Mouse (Mus musculus) brown adipose tissue, adult 24 weeks (tissue): ENCODE results near the gene Slc22a5. TPM values are rescaled to one million over a fixed set of nuclear protein-coding genes. Genes with fewer than 3 reads are reported as not detected.

Experiments used
- H3K27ac ChIP-seq: fragments of 200-500 bp; replicated peaks from 2 replicates; pipeline ENCODE4 v1.5.1; 2012; ENCODE audit warnings: low read depth, mild to moderate bottlenecking, low read length
- H3K4me1 ChIP-seq: fragments of 200-500 bp; 2 replicates; pipeline ENCODE4 v1.6.1; 2012; ENCODE audit warnings: low read length, mixed read lengths; ENCODE audit not compliant: control insufficient read depth, insufficient read depth, insufficient read length
- H3K4me3 ChIP-seq: fragments of 200-500 bp; 2 replicates; pipeline ENCODE4 v1.5.1; 2012; ENCODE audit warnings: low read depth, mild to moderate bottlenecking, low read length, moderate library complexity; ENCODE audit not compliant: insufficient read depth
- polyA plus RNA-seq: library from polyadenylated mRNA; stranded (reverse); fragments of >200 nt; gene quantifications from 2 replicates; pipeline ENCODE4 v1.2.4, GENCODE M21; 2012; ENCODE audit not compliant: missing spikeins, insufficient read depth, insufficient read length

Gene Slc22a5
- polyA plus RNA-seq, 1 experiment: 24.9 TPM

DNA sequence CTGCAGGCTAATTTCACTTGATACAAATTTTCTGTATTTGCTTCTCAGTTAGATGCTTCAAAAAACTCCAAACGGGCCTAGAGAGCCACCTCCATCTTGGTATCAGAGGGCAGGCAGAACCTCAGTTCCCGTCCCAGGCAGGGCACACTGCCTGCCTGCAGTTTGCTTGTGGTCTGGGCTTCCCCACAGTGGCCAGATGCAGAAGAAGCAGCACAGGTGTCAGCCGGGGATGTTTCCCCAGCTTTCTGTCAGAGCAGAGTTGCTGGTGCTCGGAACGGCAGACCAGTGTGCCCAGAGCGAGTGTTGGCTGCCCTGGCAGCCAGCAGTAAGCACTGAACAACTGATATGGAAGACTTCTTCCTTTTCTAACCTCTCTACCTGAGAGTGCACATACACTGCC is 52.3 kb downstream of the Slc22a5 start:
- no peak overlapping the region for H3K27ac ChIP-seq
- H3K4me1 ChIP-seq: peaks cover 3% of the 10 kb centered on the region; the same call in 1 of the 2 replicates
- no peak overlapping the region for H3K4me3 ChIP-seq

- H3K4me3 ChIP-seq: no peak overlapping the region
- H3K4me1 ChIP-seq: no peaks in the 10 kb centered on the region
These were observed 53.7 kb downstream of the Slc22a5 start for GRCm38 (mm10) chr11:53837731-53838130.

DNA sequence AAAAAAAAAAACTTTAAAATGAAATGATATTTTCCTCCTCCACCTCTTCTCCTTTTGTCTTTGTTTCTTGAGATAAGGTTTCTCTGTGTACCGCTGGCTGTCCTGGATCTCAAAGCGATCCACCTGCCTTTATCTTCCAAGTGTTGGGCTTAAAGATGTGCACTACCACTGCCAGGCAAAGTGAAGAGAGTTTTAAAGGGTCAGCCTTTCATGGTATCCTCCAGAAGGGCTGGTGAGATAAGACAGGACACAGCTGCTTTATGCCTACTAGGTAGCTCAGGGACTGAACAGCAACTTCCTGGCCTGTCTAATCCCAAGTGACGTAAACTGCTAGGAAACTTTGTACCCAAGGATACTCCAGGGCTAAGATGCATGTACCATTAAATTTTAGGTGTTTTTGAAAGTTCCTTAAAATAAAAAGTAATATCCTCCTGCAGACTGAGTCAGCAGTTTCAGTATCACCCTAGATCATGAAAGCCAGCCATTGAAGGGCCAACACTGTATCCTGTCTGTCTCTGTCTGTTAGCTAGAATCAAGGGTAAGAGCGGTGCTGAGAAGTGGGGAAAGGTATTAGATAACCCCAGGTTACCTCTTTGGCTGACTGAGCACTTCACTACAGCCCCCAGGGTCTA is 56.0 kb downstream of the Slc22a5 start:
- H3K4me1 ChIP-seq: no peaks in the 10 kb centered on the region

More at GRCm38 (mm10) chr11:53837731-53838130, 53.7 kb downstream of the Slc22a5 start:
- H3K27ac ChIP-seq: no peak overlapping the region

DNA sequence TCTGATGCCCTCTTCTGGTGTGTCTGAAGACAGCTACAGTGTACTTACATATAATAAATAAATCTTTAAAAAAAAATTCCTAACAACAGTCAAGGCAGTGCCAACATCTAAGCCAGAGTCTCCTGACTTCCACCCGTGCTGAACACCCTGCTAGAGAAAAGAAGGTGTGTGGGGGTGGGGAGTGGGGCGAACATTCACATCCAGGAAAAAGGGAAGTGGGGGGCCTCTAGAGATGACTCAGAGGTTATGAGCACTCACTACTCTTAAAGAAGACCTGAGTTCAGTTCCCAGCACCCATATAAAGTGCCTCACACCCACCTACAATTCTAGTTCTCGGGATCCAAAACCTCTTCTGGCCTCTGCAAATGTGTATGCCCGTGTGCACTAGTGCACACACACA is 66.1 kb downstream of the Slc22a5 start:
- Histone ChIP-seq H3K4me3 (no peak overlapping the region), H3K4me1 (peaks cover 22% of the 10 kb centered on the region), H3K27ac (no peak overlapping the region)

More for the DNA sequence above, 56.0 kb downstream of the Slc22a5 start:
- H3K27ac ChIP-seq: no peak overlapping the region
- no peak overlapping the region for H3K4me3 ChIP-seq

DNA sequence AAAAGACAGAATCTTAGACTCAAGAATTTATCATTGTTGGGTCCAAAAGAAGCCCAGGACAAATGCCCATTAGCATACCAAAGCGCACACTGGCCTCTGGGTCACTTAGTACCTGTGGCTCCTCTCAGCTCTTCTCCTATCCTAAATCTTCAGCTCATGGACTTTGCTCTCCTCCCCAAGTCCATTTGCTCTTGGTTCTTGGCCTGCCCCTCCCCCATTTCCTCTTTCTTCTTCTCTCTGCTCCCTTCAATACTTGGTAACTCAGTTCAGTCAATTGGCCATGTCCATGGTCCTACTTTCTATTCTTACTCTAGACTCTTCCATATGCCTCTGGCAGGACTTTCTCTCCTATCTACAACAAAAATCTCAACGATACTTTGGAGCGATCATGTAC is 69.5 kb downstream of the Slc22a5 start:
- no peak overlapping the region for H3K27ac ChIP-seq
- peaks cover 45% of the 10 kb centered on the region for H3K4me1 ChIP-seq
- H3K4me3 ChIP-seq: no peak overlapping the region

- Histone ChIP-seq H3K4me3 (no peak overlapping the region), H3K4me1 (peaks cover 47% of the 10 kb centered on the region), H3K27ac (no peak overlapping the region)
These were observed 70.1 kb downstream of the Slc22a5 start for GRCm38 (mm10) chr11:53821230-53821944.

GRCm38 (mm10) chr11:53820516-53821170 is 70.8 kb downstream of the Slc22a5 start:
- Histone ChIP-seq H3K27ac (no peak overlapping the region), H3K4me1 (peaks cover 42% of the 10 kb centered on the region), H3K4me3 (no peak overlapping the region)

- Histone ChIP-seq H3K27ac (peak overlapping the region; percentile 66; the same call in 1 of the 2 replicates), H3K4me3 (no peak overlapping the region), H3K4me1 (peaks cover 41% of the 10 kb centered on the region)
These were observed 71.9 kb downstream of the Slc22a5 start for GRCm38 (mm10) chr11:53819511-53819910.

DNA sequence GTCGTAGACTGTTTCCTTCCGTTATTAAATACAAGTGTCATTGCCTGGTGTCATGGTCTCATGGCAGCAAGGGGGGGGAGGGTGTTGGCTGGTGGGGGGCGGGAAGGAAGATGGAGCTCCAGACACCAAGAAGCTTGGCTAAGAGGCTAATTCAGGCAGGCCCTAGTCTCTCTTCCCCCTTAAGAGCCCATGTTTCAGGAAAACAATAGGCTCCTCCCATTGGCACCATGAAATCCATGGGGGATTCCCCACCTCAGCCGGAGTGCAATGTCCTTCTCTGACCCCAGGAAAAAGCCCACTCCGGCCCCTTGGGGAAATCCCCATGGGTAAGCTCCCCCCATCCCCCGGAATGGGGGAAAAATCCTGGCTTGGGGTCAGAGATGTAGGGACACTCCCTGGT is 72.7 kb downstream of the Slc22a5 start:
- peaks cover 46% of the 10 kb centered on the region for H3K4me1 ChIP-seq
- no peak overlapping the region for H3K4me3 ChIP-seq
- H3K27ac ChIP-seq: peak overlapping the region; percentile 66

DNA sequence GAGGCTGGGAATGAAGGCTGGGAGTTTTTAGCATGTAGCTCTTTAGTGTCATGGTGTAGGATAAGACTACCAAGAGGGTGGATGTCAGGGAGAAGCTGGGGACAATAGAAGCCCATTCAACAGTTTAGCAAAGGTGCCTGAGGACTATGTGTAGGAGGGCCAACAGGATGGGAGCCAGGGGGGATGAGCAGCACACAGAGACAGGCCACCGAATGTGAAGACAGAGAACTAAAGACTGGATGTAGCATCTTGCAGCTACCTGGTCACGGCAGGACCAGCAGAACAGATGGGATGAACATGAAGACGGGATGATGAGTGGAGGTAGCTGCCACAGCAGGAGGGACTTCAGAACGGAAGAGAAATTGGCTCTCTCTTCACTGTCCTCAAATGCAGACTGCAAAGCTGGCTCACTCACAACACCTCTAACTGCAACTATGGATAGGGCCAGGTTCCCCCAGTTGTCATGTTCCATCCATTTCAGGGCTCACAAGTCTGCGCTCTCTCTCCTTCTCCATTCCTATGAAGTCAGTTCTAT is 74.6 kb downstream of the Slc22a5 start:
- H3K27ac ChIP-seq: no peak overlapping the region
- no peak overlapping the region for H3K4me3 ChIP-seq
- peaks cover 55% of the 10 kb centered on the region for H3K4me1 ChIP-seq

GRCm38 (mm10) chr11:53814810-53815209 is 76.7 kb downstream of the Slc22a5 start:
- no peak overlapping the region for H3K4me3 ChIP-seq
- peak overlapping the region; percentile 54; the same call in 1 of the 2 replicates for H3K27ac ChIP-seq
- peaks cover 53% of the 10 kb centered on the region for H3K4me1 ChIP-seq

Other genes with a start within 250 kb of the Slc22a5 start
- gene Rad50, start 184.3 kb downstream of the Slc22a5 start, polyA plus RNA-seq: 3.9 and 4.8 TPM in 2 replicates
- not detected in 2 replicates for gene Il5, start 170.9 kb downstream of the Slc22a5 start, polyA plus RNA-seq
- 12.5 and 27.9 TPM in 2 replicates for gene Irf1, start 121.6 kb downstream of the Slc22a5 start, polyA plus RNA-seq
- gene Gm17334, start 118.5 kb downstream of the Slc22a5 start, polyA plus RNA-seq: not detected in 2 replicates
- 6.5 and 7.8 TPM in 2 replicates for gene Gm12216, start 32.4 kb downstream of the Slc22a5 start, polyA plus RNA-seq
- 1.4 and 1.8 TPM in 2 replicates for gene Slc22a21, start 88.7 kb upstream of the Slc22a5 start, polyA plus RNA-seq
- gene Slc22a4, start 136.4 kb upstream of the Slc22a5 start, polyA plus RNA-seq: 1.8 and 3.5 TPM in 2 replicates
- gene Pdlim4, start 177.4 kb upstream of the Slc22a5 start, polyA plus RNA-seq: 2.9 and 3.5 TPM in 2 replicates
- gene P4ha2, start 208.4 kb upstream of the Slc22a5 start, polyA plus RNA-seq: 3.6 and 5.6 TPM in 2 replicates